Mouse (Mus musculus): ENCODE data around the gene Gm3417. TPM values are rescaled to one million over a fixed set of nuclear protein-coding genes. Genes with fewer than 3 reads are reported as not detected.
"Not testable (repeated sequence)": the region's sequence is repeated elsewhere in the genome, so short reads cannot be mapped to it uniquely, and the experiment has no call there.

Gene Gm3417
- total RNA-seq, 2 experiments from 2014 or later = not detected

DNA sequence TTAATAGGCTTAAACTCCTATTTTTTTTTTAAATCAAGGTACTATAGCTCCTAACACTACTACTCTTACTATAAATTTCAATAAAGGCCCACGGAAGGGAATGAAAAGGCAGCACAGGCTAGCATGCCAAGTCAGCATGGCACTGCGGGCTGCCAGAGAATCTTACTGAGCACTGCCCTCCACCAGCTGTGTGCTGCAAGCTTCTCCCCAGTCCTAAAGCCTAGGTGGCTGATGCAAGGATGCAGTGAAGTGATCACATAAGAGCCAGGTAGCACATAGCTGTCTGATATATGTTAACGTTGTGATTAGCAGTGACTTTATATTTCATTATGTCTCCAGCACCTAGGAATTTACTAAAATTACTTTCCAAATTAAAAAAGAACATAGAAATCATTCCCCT, 18.6 kb downstream of the Gm3417 start:
- no peak for DNase-seq (ENCODE audit: low spot score in 2 of 2)

DNA sequence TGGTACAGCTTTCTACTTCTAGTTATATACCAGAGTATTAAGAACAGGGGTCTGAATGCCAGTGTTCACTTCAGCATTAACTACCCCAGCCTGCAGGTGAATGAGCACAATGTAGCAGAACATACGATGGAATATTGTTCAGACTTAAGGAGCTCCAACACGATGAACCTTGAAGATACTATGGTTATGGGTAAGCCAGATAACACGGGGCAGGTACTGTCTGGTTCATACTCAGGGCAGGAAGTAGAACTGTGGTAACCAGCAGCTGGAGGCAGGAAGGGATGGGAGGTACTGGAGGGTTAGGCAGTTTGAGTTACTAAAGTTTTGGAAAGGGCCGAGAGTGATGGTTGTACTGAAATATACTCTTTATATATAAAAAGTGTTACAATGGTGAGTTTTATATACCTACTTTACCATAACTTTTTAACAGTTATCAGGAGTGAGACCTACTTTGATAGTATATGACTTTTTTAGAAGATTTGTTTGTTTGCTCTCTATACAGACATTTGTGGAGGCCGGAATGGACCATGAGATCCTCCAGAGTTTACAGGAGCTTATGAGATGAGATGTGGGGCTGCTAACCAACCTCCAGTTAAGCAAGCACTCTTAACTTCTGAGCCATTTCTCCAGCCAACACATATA, 19.8 kb downstream of the Gm3417 start:
- DNase-seq (ENCODE audit: low spot score in 2 of 2) = no peak

- DNase-seq (ENCODE audit: low spot score in 2 of 2) = no peak
Measured at GRCm38 (mm10) chr17:14953452-14953851, 25.1 kb downstream of the Gm3417 start.

DNA sequence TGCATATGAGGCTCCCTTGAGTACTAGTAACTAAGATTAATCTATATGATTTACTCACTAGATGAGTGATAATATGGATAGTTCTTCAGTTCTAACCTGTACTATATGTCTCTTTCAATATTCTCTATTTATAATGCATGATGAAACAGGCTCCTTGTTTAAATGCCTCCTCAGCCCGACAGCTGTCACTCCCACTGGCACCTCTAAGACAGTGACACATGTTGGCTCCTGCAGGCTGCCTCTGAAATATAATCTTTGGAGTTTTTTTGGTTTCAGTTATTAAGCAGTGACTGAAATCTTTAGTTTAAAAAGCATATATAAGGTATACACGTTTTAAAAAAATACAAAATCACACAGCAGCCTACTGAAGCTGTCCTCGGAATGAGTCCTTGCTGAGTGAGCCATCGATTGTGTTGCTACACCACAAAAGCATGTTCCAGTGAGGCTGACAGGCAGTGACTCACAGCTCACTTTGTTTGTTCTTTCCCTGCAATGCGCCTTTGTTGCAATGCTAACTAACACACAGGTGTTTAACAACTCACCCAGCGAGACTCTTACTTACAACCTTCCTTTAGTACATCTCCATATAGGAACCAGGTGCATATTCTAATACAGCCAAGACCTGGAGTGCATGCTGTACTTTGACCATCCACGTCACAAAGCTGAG, 29.3 kb downstream of the Gm3417 start:
- DNase-seq (ENCODE audit: low spot score in 2 of 2) = no peak

- DNase-seq (ENCODE audit: low spot score in 2 of 2) = no peak
Measured at GRCm38 (mm10) chr17:14944551-14944950, 34.0 kb downstream of the Gm3417 start.

DNA sequence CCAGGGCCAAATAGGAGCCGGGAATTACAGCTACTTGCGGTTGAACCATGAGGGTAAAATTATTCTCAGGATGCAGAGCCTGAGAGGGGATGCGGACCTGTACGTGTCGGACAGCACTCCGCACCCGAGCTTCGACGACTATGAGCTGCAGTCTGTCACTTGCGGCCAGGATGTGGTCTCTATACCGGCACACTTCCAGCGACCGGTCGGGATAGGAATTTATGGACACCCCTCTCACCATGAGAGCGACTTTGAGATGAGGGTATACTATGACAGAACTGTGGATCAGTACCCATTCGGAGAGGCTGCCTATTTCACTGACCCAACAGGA, 34.9 kb downstream of the Gm3417 start:
- no peak for DNase-seq (ENCODE audit: low spot score in 2 of 2)

DNA sequence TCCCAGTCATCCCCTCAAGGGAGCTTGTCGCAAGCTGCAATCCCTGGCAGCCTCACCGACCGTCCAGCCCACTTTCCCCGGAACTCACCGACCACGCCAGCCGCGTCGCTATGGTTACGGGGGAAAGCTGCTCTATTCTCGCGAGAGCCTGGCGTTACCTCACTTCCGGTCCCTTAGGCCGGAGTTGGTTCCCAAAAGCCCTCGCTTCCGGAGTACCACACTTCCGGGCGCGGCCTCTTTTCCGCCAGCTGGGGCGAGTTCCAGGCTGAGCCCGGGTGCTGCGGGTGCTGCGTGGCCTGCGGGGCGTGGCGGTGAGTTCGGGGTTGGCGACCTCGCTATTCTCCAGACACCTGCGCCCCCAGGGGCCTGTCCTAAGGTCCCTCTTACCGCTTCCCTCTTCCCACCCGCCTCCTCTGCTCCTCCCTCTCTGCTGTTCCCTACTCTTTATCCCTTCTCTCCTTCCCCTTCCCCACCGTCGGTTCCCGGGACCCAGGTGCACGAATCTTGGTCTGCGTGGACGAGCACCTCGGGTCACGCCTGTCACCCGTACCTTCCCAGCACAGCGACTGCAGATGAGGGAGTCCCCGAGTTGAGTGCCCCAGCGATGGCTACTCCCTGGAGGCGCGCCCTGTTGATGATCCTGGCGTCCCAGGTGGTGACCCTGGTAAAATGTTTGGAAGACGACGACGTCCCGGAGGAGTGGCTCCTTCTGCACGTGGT, 35.4 kb downstream of the Gm3417 start, which contains the start of the genes Wdr27 and 1600012H06Rik:
Gene Wdr27 (minus strand): TSS at position 150 of the 720 bp plus-strand sequence.
Gene 1600012H06Rik (plus strand): TSS at position 176 of the 720 bp plus-strand sequence.
- peak; percentile 99 to 100 for DNase-seq (ENCODE audit: low spot score in 2 of 2)

- not testable (repeated sequence) for DNase-seq (ENCODE audit: low spot score in 2 of 2)
Measured at GRCm38 (mm10) chr17:14942181-14942580, 36.4 kb downstream of the Gm3417 start.

DNA sequence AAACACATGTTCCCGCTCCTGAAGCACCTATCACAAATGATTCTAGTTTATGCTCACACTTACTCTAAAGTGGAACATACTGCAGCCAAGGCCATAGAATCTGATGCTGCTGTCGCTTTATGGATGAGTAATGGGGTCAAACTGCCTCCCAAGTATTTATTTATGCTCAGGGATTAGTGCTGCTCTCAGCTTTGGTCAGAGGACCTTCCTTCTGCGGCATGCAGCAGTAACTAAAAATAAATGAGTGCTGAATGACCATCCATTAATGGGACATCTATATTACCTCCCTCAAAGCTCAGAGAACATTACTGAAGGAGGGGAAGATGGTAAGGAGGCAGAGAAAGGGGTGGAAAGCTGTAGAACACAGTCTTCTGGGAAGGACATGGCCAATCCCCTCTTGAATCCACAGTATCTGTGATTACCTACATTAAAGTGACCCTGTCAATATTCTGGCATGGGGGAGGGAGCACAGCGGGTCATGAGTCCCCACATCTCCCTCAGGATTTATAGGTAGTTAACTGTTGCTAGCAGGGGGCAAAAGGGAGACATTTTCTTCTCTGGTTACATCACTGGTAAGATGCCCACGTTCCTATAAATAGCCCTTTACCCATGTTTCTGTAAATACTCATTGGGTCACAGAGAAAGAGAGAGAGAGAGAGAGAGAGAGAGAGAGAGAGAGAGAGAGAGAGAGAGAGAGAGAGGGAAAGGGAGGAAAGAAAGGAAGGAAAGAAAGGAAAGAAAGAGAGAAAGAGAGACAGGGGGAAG, 42.6 kb downstream of the Gm3417 start:
- no peak for DNase-seq (ENCODE audit: low spot score in 2 of 2)

DNA sequence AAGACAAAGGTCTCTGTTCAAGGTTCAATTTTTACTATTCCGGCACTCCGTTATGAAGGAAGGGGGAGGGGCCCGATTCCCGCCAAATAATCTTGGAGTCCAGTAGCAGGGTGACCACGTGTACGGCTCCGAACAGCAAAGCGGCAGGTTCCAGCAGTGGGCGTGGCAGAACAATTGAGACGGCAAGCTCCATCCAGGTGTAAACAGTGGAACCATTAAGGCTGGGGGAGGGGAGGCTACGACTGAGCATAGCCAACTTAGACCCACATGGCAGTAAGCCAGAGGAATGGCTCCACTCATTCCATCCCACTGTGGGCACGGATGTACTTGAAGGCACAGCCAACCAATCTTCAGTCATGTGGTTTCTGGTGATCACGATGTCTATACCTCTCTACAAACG, 43.3 kb downstream of the Gm3417 start:
- not testable (repeated sequence) for DNase-seq (ENCODE audit: low spot score in 2 of 2)

- no peak for DNase-seq (ENCODE audit: low spot score in 2 of 2)
Measured at GRCm38 (mm10) chr17:14931469-14931868, 47.1 kb downstream of the Gm3417 start.

- no peak for DNase-seq (ENCODE audit: low spot score in 2 of 2)
Measured at GRCm38 (mm10) chr17:14930697-14931096, 47.9 kb downstream of the Gm3417 start.

GRCm38 (mm10) chr17:14928631-14929030, 50.0 kb downstream of the Gm3417 start:
- no peak for DNase-seq (ENCODE audit: low spot score in 2 of 2)

DNA sequence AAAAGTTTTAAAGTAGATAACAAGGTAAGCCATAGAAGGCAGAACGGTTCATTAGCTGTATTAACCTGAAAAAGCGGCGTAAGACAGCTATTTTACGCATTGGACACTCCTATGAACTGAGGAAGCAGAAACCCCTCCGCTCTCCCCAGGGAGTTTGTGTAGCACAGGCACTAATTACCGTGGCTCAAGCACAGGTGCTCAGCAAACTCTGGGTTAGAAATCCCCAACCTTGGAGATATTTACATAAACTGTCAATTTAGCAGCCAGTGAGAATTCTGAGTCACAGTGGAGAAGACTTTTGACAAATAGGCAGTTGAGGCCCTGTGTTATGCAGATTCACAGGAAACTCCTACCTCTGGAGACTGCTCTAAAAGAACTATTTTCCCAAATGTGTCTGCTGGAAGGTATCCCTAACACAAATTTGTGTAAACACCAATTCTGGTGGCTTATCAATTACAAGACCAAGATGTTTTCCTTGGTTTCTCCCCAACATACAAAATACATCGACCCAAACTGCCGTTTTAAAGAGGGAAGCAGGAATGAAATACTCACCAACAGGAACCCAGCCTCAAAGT, 50.9 kb downstream of the Gm3417 start:
- no peak for DNase-seq (ENCODE audit: low spot score in 2 of 2)

GRCm38 (mm10) chr17:14921582-14921981, 57.0 kb downstream of the Gm3417 start:
- DNase-seq (ENCODE audit: low spot score in 2 of 2) = no peak

GRCm38 (mm10) chr17:14917866-14918265, 60.7 kb downstream of the Gm3417 start:
- DNase-seq (ENCODE audit: low spot score in 2 of 2) = no peak

DNA sequence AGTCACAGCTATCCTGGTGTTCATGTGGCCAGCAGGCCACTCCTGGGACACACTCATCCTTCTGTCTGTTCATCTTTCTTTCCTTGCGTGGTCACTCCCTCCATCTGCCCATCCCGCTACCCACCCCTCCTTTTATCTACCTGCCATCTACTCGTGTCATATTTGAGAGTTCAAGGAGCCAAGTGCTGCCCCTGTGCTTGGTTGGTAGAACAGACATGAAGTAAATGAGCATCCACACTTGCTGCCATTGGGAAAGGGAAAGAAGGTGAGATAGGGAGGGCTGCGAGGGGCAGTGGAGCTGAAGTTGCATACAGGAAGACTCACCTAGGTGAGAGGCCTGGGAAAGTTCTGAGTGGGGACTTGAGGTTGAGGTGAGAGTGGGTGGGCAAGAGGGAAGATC, 64.2 kb downstream of the Gm3417 start:
- DNase-seq (ENCODE audit: low spot score in 2 of 2) = no peak

All from left cerebral cortex, adult 18-20 months (tissue).